Mouse (Mus musculus): ENCODE results near the gene Mcam.

- TF ChIP-seq CTCF (IDR thresholded peaks at IDR 0.05; ENCODE audit: low read depth, low read length) (no peak), POLR2A (IDR thresholded peaks at IDR 0.05; ENCODE audit: borderline replicate concordance, low read depth, low read length) (no peak)
Observed at GRCm38 (mm10) chr9:44143421-44143820, 9.2 kb downstream of the Mcam start.
